Mouse (Mus musculus): ENCODE data around the gene Mrps9. TPM values are rescaled to one million over a fixed set of nuclear protein-coding genes. Genes with fewer than 3 reads are reported as not detected.

Gene Mrps9
- polyA plus RNA-seq, 1 experiment from 2014 or later = 65.0 TPM

- no peak overlapping the region for H3K4me2 ChIP-seq (replicated peaks; ENCODE audit: low read depth, low read length)
- no peaks in the 10 kb centered on the region for H3K36me3 ChIP-seq (ENCODE audit: insufficient read depth, low read length)
- H3K27me3 ChIP-seq (ENCODE audit: insufficient read depth, low read length) = no peaks in the 10 kb centered on the region
- peak overlapping the region; percentile 43; the same call in 1 of the 2 replicates for H3K27ac ChIP-seq (ENCODE audit: low read length)
- no peaks in the 10 kb centered on the region for H3K9me3 ChIP-seq (ENCODE audit: low read length)
- WGBS = 57% methylated on average over 4 of the region's 4 CpGs
- no peak overlapping the region for H3K4me3 ChIP-seq (ENCODE audit: low read length)
- ATAC-seq (ENCODE audit: low FRiP score, low TSS enrichment) = no peak
- no peak overlapping the region for H3K9ac ChIP-seq (replicated peaks; ENCODE audit: low read length)
- H3K4me1 ChIP-seq (ENCODE audit: insufficient read depth, low read length) = peaks cover 21% of the 10 kb centered on the region
These were observed 97.5 kb downstream of the Mrps9 start for GRCm38 (mm10) chr1:42948486-42948885.

- peak; percentile 88 for ATAC-seq (ENCODE audit: low FRiP score, low TSS enrichment)
- under 1% methylated on average over 31 of the region's 71 CpGs for WGBS
- H3K27me3 ChIP-seq (ENCODE audit: insufficient read depth, low read length) = no peaks in the 10 kb centered on the region
- H3K36me3 ChIP-seq (ENCODE audit: insufficient read depth, low read length) = no peaks in the 10 kb centered on the region
- H3K9ac ChIP-seq (replicated peaks; ENCODE audit: low read length) = peak within 1 kb of the TSS; percentile 87
- H3K4me3 ChIP-seq (ENCODE audit: low read length) = peak within 1 kb of the TSS; percentile 80
- no peaks in the 10 kb centered on the region for H3K9me3 ChIP-seq (ENCODE audit: low read length)
- peak within 1 kb of the TSS; percentile 91 for H3K4me2 ChIP-seq (replicated peaks; ENCODE audit: low read depth, low read length)
- peaks cover 21% of the 10 kb centered on the region for H3K4me1 ChIP-seq (ENCODE audit: insufficient read depth, low read length)
- H3K27ac ChIP-seq (ENCODE audit: low read length) = peak within 1 kb of the TSS; percentile 77; the same call in 1 of the 2 replicates
These were observed 101.9 kb downstream of the Mrps9 start, which contains the start of gene Gpr45 for GRCm38 (mm10) chr1:42952734-42953481. Gpr45 (plus strand) TSS chr1:42952872.

- 0 out of 2 replicates have a peak, but pooled peaks have one; percentile 12 for ATAC-seq (ENCODE audit: low FRiP score, low TSS enrichment)
- WGBS = 2% methylated on average over 16 of the region's 16 CpGs
- no peaks in the 10 kb centered on the region for H3K27me3 ChIP-seq (ENCODE audit: insufficient read depth, low read length)
These were observed 102.4 kb downstream of the Mrps9 start for GRCm38 (mm10) chr1:42953482-42953822.

More at GRCm38 (mm10) chr1:42953482-42953822, 102.4 kb downstream of the Mrps9 start:
- Histone ChIP-seq H3K9me3 (ENCODE audit: low read length) (no peaks in the 10 kb centered on the region), H3K27ac (ENCODE audit: low read length) (peak overlapping the region; percentile 77; the same call in 1 of the 2 replicates), H3K4me2 (replicated peaks; ENCODE audit: low read depth, low read length) (peak overlapping the region; percentile 91), H3K36me3 (ENCODE audit: insufficient read depth, low read length) (no peaks in the 10 kb centered on the region), H3K4me3 (ENCODE audit: low read length) (peak overlapping the region; percentile 80), H3K4me1 (ENCODE audit: insufficient read depth, low read length) (peaks cover 17% of the 10 kb centered on the region), H3K9ac (replicated peaks; ENCODE audit: low read length) (peak overlapping the region; percentile 87)

Other genes starting within 250 kb of the Mrps9 start
- gene Pou3f3, start 155.5 kb upstream of the Mrps9 start, polyA plus RNA-seq (2015; fragmentation: Nextera tagmentation; extraction: Ambion mirVana) = 7.6 and 8.4 TPM in 2 replicates
- gene Gpr45, start 101.6 kb downstream of the Mrps9 start, polyA plus RNA-seq (2015; fragmentation: Nextera tagmentation; extraction: Ambion mirVana) = 10.3 and 11.3 TPM in 2 replicates
- 10.8 and 13.1 TPM in 2 replicates for gene Tgfbrap1, start 247.4 kb downstream of the Mrps9 start, polyA plus RNA-seq (2015; fragmentation: Nextera tagmentation; extraction: Ambion mirVana)
- 36.4 and 36.8 TPM in 2 replicates for gene AI597479, start 247.5 kb downstream of the Mrps9 start, polyA plus RNA-seq (2015; fragmentation: Nextera tagmentation; extraction: Ambion mirVana)